Mouse (Mus musculus): ENCODE data around the gene Pknox1.

DNA sequence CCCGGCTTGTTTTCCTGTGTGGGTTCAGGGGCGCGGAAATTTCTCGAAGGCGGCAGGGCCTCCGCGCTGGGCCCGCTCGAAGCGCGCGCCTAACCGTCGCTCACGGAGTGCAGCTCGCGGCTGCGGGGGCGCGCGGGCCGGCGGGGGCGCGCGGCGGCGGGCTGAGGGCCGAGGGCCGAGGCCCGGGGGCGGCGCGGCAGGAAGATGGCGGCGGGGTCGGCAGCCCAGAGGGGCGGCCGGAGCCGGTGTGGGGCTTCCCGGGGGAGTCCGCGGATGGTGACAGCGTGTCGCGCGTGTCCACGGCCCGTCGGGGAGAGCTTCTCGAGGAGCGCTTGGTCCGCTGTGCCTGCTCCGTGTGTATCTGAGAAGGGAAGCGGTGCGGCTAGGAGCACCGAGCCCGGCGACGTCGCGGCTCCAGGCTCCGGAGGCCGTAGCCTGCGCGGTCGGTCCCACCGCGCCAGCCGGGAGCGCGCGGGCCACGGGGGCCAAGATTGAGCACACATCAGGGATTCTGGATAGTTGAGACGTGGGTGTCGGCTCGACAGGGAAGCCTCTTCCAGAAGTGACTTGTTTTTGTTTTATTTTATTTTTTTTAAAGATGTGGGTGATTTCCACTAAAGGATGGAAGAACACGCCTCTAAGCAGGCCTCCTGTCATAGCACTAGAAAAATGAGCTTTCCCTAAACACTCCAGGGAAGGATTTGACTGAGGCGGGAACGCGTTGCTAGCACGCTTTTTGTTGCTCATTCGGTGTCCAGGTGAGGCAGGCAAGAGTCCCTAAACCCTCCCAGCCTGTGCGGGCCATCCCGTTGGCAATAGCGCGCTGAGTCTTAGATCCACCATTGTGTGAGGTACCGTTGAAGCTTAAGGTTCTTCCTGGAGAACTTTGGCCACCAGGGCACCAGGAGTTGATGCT is 865 bp downstream of the Pknox1 start:
- no peak for TF ChIP-seq CTCF (IDR thresholded peaks at IDR 0.05; ENCODE audit: extremely low read depth, insufficient read length, insufficient replicate concordance, low read depth, low read length)
- peak; percentile 3; the same call in 1 of the 2 replicates for TF ChIP-seq POLR2A (IDR thresholded peaks at IDR 0.05; ENCODE audit: low read depth, low read length)
